Mouse (Mus musculus) cerebellum, adult 11-12 months (tissue): Measurements from ENCODE around the gene Slitrk2.

Experiments used
- DNase-seq: peaks from one replicate; pipeline ENCODE4 v3.0.0; 2022

Gene Slitrk2

DNA sequence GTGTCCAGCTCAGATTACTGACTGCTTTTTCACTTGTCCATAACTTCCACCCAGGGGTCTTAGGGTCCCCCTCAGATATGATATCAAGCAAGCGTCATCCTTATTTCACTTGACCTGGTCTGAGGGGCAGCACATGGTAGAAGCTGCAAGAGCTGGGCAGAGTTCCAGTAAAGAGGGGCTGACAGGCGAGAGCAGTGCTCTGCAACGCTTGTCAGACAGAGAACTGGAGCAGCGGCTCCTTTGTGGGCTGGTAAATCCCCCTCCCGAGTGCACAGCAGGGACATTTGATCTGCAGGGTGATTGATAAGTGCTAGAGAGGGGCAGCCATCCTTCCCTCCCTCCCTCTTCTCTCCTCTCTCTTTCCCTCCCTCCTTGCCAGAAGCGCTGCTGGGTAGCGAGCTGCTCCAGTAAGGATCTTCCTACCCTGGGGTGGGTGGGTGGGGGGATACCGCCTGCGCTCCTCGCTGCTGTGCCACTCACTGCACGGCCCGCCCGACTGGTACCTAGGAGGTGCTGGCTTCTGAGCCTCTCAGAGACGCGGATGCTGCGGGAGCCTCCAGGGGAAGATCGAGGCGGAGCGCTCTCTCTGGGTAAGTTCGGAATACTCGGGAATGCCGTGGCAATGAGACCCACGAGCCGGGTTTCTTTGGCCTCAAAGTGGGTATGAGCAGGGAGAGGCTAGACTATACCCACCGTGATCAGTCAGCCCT lies at the start of gene Slitrk2:
TSS of gene Slitrk2 (plus strand) at position 408 of the 710 bp plus-strand sequence.
- peak; percentile 54 for DNase-seq

DNA sequence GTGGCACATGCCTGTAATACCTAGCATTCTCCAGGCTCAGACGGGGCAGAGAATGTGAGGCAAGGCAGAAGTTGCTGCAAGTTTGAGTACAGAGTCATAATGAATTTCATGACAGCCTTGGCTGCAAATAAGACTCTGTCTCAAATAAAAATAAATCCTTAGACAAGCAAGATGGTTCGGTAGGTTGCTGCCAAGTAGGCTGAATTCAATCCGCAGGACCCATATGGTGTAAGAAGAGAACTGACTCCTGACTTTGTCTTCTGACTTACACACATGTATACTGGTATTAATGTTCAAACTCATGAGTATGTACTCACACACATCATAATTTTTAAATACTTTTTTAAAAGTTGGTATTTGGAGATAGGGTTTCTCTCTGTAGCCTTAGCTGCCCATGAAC lies 43.6 kb upstream of the Slitrk2 start:
- DNase-seq: no peak

DNA sequence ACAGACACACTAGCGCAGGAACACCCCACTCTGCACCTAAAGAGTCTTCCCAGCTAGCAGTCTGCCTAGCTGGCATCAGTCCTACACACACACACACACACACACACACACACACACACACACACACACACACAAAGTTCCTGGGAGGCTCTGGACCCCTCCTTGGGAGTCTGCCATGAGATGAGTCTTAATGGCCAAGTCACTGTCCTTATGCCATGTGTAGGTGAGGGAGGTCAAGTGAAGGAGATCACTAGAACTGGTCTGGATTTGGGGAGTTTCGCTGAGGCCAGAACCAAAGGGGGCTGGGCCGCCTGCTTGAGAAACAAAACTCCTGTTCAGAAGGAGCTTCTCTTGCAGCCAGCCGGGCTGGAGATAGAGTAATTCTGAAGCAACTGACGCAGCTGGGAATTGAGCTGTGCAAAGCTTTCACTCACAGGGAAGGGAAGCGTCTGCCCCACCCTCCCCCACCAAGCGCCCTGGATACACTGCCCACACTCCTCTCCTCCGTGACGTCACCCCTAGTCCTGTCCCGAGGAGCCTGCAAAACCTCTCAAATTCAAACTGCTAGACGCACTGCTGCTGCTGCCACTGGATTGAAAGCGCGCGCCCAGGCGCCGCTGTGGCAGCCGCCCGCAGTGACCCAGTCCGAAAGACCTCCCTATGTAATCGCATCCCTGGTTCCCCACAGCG lies 3.5 kb downstream of the Slitrk2 start:
- DNase-seq: peak; percentile 76

DNA sequence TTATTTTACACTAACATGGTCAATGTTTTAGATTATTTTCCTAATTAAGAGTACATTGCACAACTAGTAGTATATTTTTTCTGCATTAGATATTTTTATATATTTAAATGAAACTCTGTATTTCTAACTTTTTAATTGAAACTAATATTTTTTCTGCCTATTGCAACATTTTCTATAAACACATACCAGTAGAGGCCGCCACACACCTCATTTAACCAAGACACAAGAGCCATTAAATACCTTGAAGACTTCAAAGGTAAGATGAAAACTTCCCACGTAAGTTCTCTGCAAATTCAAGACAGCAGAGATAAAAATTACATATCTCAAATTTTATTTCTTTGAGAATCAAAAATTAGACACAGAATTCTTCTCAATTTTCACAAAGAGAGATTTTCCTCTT lies 8.2 kb downstream of the Slitrk2 start:
- DNase-seq: no peak

DNA sequence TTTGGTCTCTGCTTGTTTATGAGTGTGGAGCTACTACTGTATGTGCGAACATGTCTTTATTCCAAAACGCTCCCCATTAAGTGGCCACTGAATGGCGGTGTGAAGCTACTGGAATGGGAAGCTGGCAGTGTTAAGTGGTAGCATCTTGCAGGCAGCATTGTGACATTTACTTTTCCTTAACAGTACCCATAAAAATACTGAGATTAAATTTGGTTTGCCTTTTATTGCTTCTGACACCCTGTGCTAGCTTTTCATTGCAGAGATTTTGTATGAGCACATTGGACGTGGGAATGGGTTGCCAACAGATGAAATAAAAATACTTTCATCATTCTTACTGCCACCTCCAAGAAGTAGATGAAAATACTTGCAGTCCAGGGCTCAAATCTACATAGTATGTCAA lies 27.8 kb downstream of the Slitrk2 start:
- no peak for DNase-seq

DNA sequence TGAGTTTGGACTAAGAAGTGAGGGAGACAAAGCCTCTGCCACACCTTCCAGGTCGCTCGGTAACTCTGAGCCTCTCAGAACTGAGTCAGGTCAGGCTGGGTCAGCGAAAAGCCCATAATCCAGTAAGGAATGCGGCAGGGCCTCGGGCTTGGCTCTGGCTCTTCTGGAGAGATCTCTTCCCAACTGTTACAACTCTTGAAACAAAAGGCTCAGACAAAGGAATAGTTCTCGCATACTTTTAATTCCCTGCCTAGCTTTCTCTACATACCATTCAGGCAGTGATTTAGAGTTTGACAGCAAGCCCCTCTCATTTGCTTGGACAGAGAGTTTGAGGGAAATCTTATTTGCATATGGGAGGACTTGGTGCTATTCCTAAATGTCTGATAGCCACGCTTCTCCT lies 29.5 kb downstream of the Slitrk2 start:
- DNase-seq: no peak
